Mouse (Mus musculus) heart, embryonic 15.5 days (tissue): ENCODE data around the gene Naa38. TPM values are rescaled to one million over a fixed set of nuclear protein-coding genes. Genes with fewer than 3 reads are reported as not detected.

Experiments
- ATAC-seq: fragments of 200-750 bp; cut with Nextera tagmentation; replicated peaks from 2 replicates; pipeline ENCODE4 v1.8.0; 2017; ENCODE audit warnings: low read depth, moderate TSS enrichment; ENCODE audit not compliant: insufficient number of reproducible peaks, insufficient read depth, low FRiP score
- H3K27ac ChIP-seq: fragments of 300-500 bp; sonication (generic); 2 replicates; pipeline ENCODE4 v1.5.1; 2015; ENCODE audit warnings: mild to moderate bottlenecking, inconsistent platforms
- H3K27me3 ChIP-seq: fragments of 300-500 bp; sonication (generic); 2 replicates; pipeline ENCODE4 v1.6.1; 2015; ENCODE audit warnings: inconsistent platforms
- H3K36me3 ChIP-seq: fragments of 300-500 bp; sonication (generic); 2 replicates; pipeline ENCODE4 v1.6.1; 2015; ENCODE audit warnings: mild to moderate bottlenecking, inconsistent platforms
- H3K4me1 ChIP-seq: fragments of 300-500 bp; sonication (generic); replicated peaks from 2 replicates; pipeline ENCODE4 v1.6.1; 2015; ENCODE audit warnings: inconsistent platforms
- H3K4me2 ChIP-seq: fragments of 300-500 bp; sonication (generic); 2 replicates; pipeline ENCODE4 v1.6.1; 2015; ENCODE audit warnings: inconsistent platforms, mild to moderate bottlenecking, moderate library complexity
- H3K4me3 ChIP-seq: fragments of 300-500 bp; sonication (generic); 2 replicates; pipeline ENCODE4 v1.5.1; 2015; ENCODE audit warnings: mild to moderate bottlenecking, inconsistent platforms
- H3K9ac ChIP-seq: fragments of 300-500 bp; sonication (generic); 2 replicates; pipeline ENCODE4 v1.6.1; 2015; ENCODE audit warnings: mild to moderate bottlenecking, inconsistent platforms
- H3K9me3 ChIP-seq: fragments of 300-500 bp; sonication (generic); replicated peaks from 2 replicates; pipeline ENCODE4 v1.6.1; 2016; ENCODE audit warnings: inconsistent platforms
- WGBS: fragments of 180-500 bp; shearing (Covaris S2); methylation state at CpG from one replicate; pipeline ENCODE4 v1.1.7; 2015; ENCODE audit warnings: mixed read lengths; 5-methylcytosine and 5-hydroxymethylcytosine counted together
- polyA plus RNA-seq: library from polyadenylated mRNA; unstranded; fragments of >200 nt; fragmentation: Nextera tagmentation; extraction: Ambion mirVana; gene quantifications from 2 replicates; pipeline ENCODE4 v1.2.1, GENCODE M21; 2015

The Naa38 gene
- polyA plus RNA-seq, 1 experiment from 2014 or later: 129 TPM

- peaks cover 67% of the 10 kb centered on the region for H3K4me1 ChIP-seq
- H3K27me3 ChIP-seq: no peaks in the 10 kb centered on the region
- H3K36me3 ChIP-seq: peaks cover 7% of the 10 kb centered on the region
- H3K27ac ChIP-seq: peak overlapping the region; percentile 97
- no peaks in the 10 kb centered on the region for H3K9me3 ChIP-seq
- ATAC-seq: 0 out of 2 replicates have a peak, but pooled peaks have one; percentile 2
- under 1% methylated on average over 22 of the region's 22 CpGs for WGBS
- H3K4me3 ChIP-seq: peak overlapping the region; percentile 82
- H3K4me2 ChIP-seq: peak overlapping the region; percentile 97
- peak overlapping the region; percentile 95 for H3K9ac ChIP-seq
These were observed 27.5 kb upstream of the Naa38 start for GRCm38 (mm10) chr11:69367616-69368355.

GRCm38 (mm10) chr11:69368356-69369214 lies 26.7 kb upstream of the Naa38 start:
- H3K9ac ChIP-seq: peak overlapping the region; percentile 95
- peaks cover 67% of the 10 kb centered on the region for H3K4me1 ChIP-seq
- peak overlapping the region; percentile 82 for H3K4me3 ChIP-seq
- no peaks in the 10 kb centered on the region for H3K27me3 ChIP-seq
- H3K4me2 ChIP-seq: peak overlapping the region; percentile 97
- H3K9me3 ChIP-seq: no peaks in the 10 kb centered on the region
- H3K27ac ChIP-seq: peak overlapping the region; percentile 97
- no peaks in the 10 kb centered on the region for H3K36me3 ChIP-seq
- ATAC-seq: no peak
- under 1% methylated on average over 69 of the region's 106 CpGs for WGBS

GRCm38 (mm10) chr11:69369215-69369989 lies 25.9 kb upstream of the Naa38 start, which contains the start of gene Chd3:
Gene Chd3 (minus strand): TSS chr11:69369406.
- 5% methylated on average over 9 of the region's 34 CpGs for WGBS
- peak within 1 kb of the TSS; percentile 82 for H3K4me3 ChIP-seq
- H3K4me1 ChIP-seq: peaks cover 63% of the 10 kb centered on the region

DNA sequence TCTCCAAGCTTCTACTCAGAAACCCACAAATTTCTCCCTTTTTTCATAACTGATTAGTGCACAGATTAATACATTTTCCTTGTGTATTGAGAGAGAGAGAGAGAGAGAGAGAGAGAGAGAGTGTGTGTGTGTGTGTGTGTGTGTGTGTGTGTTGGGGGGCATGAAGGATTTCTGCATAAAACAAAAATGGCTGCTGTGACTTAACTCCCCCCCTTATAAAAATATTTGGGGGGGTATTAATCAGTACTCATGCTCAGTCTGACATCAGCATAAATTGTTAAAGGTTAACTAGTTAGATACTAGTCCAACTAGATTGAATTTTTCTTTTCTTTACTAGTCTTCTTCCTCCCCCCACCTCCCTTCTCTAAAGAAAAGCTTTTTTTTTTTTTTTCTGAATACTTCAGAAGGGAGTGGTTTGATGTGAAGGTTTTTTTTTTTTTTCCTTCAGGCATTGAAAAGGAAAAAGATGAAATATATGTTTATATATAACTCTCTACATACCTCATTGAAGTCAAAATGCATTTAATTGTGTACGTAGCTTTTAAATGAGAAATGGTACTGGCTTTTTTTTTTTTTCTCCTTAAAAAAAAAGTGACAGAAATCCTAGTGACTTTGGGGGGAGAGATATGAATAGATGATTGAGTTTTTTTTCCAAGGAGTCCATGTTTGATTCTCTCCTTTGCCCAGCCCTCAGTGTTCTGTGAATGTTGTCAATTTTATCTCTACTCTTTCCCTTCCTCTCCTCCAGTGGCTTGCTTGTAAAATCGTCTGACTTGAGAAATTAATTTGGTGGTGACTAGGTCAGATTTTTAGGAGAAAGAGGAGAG lies 25.1 kb upstream of the Naa38 start:
- peaks cover 55% of the 10 kb centered on the region for H3K4me1 ChIP-seq
- 36% methylated on average over 2 of the region's 2 CpGs for WGBS
- H3K36me3 ChIP-seq: no peaks in the 10 kb centered on the region
- peak overlapping the region; percentile 97 for H3K4me2 ChIP-seq
- H3K4me3 ChIP-seq: peak overlapping the region; percentile 82
- H3K9ac ChIP-seq: peak overlapping the region; percentile 95; the same call in 1 of the 2 replicates
- H3K27me3 ChIP-seq: no peaks in the 10 kb centered on the region
- no peak for ATAC-seq
- H3K9me3 ChIP-seq: no peaks in the 10 kb centered on the region
- peak overlapping the region; percentile 97 for H3K27ac ChIP-seq

More at GRCm38 (mm10) chr11:69369215-69369989, 25.9 kb upstream of the Naa38 start, which contains the start of gene Chd3:
- peak within 1 kb of the TSS; percentile 97 for H3K27ac ChIP-seq
- no peaks in the 10 kb centered on the region for H3K27me3 ChIP-seq
- H3K4me2 ChIP-seq: peak within 1 kb of the TSS; percentile 97
- H3K36me3 ChIP-seq: no peaks in the 10 kb centered on the region
- H3K9me3 ChIP-seq: no peaks in the 10 kb centered on the region
- ATAC-seq: no peak
- peak within 1 kb of the TSS; percentile 95 for H3K9ac ChIP-seq

DNA sequence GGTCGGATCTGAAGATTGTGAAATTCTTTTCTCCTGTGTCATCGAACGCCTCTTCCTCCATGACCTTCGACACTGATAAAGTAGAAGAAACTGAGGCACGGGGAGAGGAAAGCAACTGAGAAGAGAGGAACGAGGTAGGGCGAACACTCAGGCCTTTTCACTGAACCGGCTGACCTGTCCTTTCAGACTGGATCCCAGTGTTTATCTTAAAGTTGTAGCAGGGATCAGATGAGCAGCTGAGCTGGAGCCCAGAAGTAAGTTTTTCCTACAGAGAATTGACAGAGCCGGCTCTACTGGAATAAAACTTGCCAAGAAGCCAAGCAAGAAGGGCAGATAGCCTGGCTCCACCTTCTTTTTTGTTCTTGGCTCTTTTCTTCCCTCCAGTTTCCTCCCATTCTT lies 24.5 kb upstream of the Naa38 start:
- Histone ChIP-seq H3K9ac (peak overlapping the region; percentile 6; the same call in 1 of the 2 replicates), H3K4me3 (no peak overlapping the region), H3K4me1 (peaks cover 48% of the 10 kb centered on the region), H3K36me3 (0 out of 2 replicates have a peak, but pooled peaks cover 3% of the 10 kb centered on the region), H3K4me2 (peak overlapping the region; percentile 32; the same call in 1 of the 2 replicates), H3K27me3 (no peaks in the 10 kb centered on the region), H3K27ac (peak overlapping the region; percentile 56), H3K9me3 (no peaks in the 10 kb centered on the region)
- no peak for ATAC-seq
- 34% methylated on average over 9 of the region's 9 CpGs for WGBS

- WGBS: 56% methylated on average over 12 of the region's 12 CpGs
- Histone ChIP-seq H3K4me3 (no peak overlapping the region), H3K9me3 (no peaks in the 10 kb centered on the region), H3K36me3 (0 out of 2 replicates have a peak, but pooled peaks cover 3% of the 10 kb centered on the region), H3K4me1 (peaks cover 42% of the 10 kb centered on the region), H3K27me3 (no peaks in the 10 kb centered on the region), H3K4me2 (0 out of 2 replicates have a peak overlapping the region, but pooled peaks have one; percentile 16), H3K9ac (no peak overlapping the region), H3K27ac (peak overlapping the region; percentile 69; the same call in 1 of the 2 replicates)
- no peak for ATAC-seq
These were observed 23.7 kb upstream of the Naa38 start for GRCm38 (mm10) chr11:69371601-69372000.

GRCm38 (mm10) chr11:69372056-69372779 lies 23.1 kb upstream of the Naa38 start:
- peak overlapping the region; percentile 69 for H3K27ac ChIP-seq
- no peaks in the 10 kb centered on the region for H3K27me3 ChIP-seq
- 22% methylated on average over 12 of the region's 12 CpGs for WGBS
- H3K4me2 ChIP-seq: peak overlapping the region; percentile 16; the same call in 1 of the 2 replicates
- H3K4me1 ChIP-seq: peaks cover 36% of the 10 kb centered on the region
- H3K9me3 ChIP-seq: no peaks in the 10 kb centered on the region
- H3K36me3 ChIP-seq: 0 out of 2 replicates have a peak, but pooled peaks cover 3% of the 10 kb centered on the region
- H3K9ac ChIP-seq: no peak overlapping the region
- no peak for ATAC-seq
- H3K4me3 ChIP-seq: 0 out of 2 replicates have a peak overlapping the region, but pooled peaks have one; percentile 11

GRCm38 (mm10) chr11:69372780-69373170 lies 22.5 kb upstream of the Naa38 start:
- Histone ChIP-seq H3K4me1 (peaks cover 32% of the 10 kb centered on the region), H3K27ac (no peak overlapping the region), H3K27me3 (no peaks in the 10 kb centered on the region), H3K4me2 (no peak overlapping the region), H3K9me3 (no peaks in the 10 kb centered on the region), H3K4me3 (no peak overlapping the region), H3K9ac (no peak overlapping the region), H3K36me3 (0 out of 2 replicates have a peak, but pooled peaks cover 3% of the 10 kb centered on the region)
- 61% methylated on average over 3 of the region's 3 CpGs for WGBS
- ATAC-seq: no peak

- Histone ChIP-seq H3K4me1 (peaks cover 27% of the 10 kb centered on the region), H3K4me2 (no peak overlapping the region)
- 84% methylated on average over 16 of the region's 16 CpGs for WGBS
These were observed 21.9 kb upstream of the Naa38 start for GRCm38 (mm10) chr11:69373223-69373965.

More at GRCm38 (mm10) chr11:69373223-69373965, 21.9 kb upstream of the Naa38 start:
- Histone ChIP-seq H3K4me3 (no peak overlapping the region), H3K27ac (no peak overlapping the region), H3K27me3 (no peaks in the 10 kb centered on the region), H3K36me3 (0 out of 2 replicates have a peak, but pooled peaks cover 3% of the 10 kb centered on the region), H3K9ac (no peak overlapping the region), H3K9me3 (no peaks in the 10 kb centered on the region)
- ATAC-seq: no peak
